Mouse (Mus musculus) cortical plate, adult 2 months (tissue): Measurements from ENCODE around the gene Rasgrp4. TPM values are rescaled to one million over a fixed set of nuclear protein-coding genes. Genes with fewer than 3 reads are reported as not detected.

ENCODE experiments used
- H3K27ac ChIP-seq: fragments of 200-500 bp; 2 replicates; pipeline ENCODE4 v1.5.1; 2012; ENCODE audit warnings: low read length, control low read depth, inconsistent platforms; ENCODE audit not compliant: insufficient read depth
- H3K4me1 ChIP-seq: fragments of 200-500 bp; 2 replicates; pipeline ENCODE4 v1.6.1; 2011; ENCODE audit warnings: low read length; ENCODE audit not compliant: control insufficient read depth, insufficient read depth
- H3K4me3 ChIP-seq: fragments of 200-500 bp; 2 replicates; pipeline ENCODE4 v1.5.1; 2011; ENCODE audit warnings: mild to moderate bottlenecking, low read length, control low read depth; ENCODE audit not compliant: insufficient read depth
- CTCF ChIP-seq: fragments of 200-500 bp; IDR thresholded peaks from 2 replicates; pipeline ENCODE4 v1.5.1; 2011; ENCODE audit warnings: mild to moderate bottlenecking, control low read depth, low read length; ENCODE audit not compliant: insufficient read depth; ENCODE audit errors: extremely low read depth
- POLR2A ChIP-seq: fragments of 200-500 bp; IDR thresholded peaks from 2 replicates; pipeline ENCODE4 v1.6.1; 2011; ENCODE audit warnings: mild to moderate bottlenecking, low read length, control low read depth; ENCODE audit not compliant: insufficient read depth; ENCODE audit errors: extremely low read depth
- polyA plus RNA-seq: library from polyadenylated mRNA; depleted of rRNA; stranded (reverse); fragments of >200 nt; gene quantifications from 2 replicates; pipeline ENCODE4 v1.2.3, GENCODE M21; 2012

Gene Rasgrp4
- polyA plus RNA-seq, 1 experiment, result 1.5 TPM

DNA sequence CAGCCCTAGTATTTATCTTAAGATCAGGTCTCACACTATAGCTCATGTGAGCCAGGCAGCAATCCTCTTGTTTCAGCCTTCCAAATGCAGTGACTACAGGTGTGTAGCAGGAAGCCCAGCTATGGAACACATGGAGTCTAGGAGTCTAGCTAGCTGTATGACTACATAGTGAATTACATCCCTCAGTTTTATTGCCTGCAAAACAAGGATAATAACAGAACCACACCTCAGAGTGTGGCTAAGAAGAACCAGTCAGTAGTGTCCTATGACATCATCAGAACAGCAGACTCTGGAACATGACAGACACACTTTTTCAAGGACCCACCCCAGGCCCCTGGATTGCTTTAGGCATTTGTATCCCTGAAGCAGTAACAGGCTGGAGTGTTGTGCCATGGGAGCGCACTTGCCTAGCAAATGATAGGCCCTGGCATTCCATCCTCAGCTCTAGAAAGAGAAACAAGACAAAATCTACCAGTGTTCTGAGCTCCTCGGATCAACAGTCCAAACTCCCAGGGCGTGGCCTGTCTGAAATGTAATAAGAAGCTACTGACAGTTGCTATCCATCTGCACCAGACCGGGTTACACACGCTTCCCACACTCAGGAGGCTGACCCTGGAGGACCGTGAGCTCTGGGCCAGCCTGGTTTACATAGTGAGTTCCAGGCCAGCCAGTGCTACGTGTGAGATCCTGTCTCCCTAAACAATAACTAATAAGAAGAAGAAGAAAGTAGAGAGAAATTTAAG is 12.1 kb downstream of the Rasgrp4 start:
- TF ChIP-seq POLR2A, result no peak
- TF ChIP-seq CTCF, result no peak
- Histone ChIP-seq H3K4me3 (no peak overlapping the region), H3K27ac (no peak overlapping the region), H3K4me1 (no peaks in the 10 kb centered on the region)

DNA sequence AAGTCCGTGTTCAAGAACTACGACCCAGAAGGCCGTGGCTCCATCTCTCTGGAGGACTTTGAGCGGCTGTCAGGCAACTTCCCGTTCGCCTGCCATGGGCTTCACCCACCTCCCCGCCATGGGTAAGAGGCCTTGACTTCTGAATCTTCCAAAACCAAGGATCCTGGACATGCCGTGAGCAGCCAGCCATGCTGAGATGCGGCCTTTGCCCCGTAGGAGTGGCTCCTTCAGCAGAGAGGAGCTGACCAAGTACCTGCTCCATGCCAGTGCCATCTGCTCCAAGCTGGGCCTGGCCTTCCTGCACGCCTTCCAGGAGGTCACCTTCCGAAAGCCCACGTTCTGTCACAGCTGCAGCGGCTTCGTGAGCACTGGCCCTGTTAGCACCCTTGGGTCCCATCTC is 14.1 kb downstream of the Rasgrp4 start:
- no peaks in the 10 kb centered on the region for H3K4me1 ChIP-seq
- TF ChIP-seq POLR2A (no peak), CTCF (no peak)
- no peak overlapping the region for H3K27ac ChIP-seq
- no peak overlapping the region for H3K4me3 ChIP-seq

DNA sequence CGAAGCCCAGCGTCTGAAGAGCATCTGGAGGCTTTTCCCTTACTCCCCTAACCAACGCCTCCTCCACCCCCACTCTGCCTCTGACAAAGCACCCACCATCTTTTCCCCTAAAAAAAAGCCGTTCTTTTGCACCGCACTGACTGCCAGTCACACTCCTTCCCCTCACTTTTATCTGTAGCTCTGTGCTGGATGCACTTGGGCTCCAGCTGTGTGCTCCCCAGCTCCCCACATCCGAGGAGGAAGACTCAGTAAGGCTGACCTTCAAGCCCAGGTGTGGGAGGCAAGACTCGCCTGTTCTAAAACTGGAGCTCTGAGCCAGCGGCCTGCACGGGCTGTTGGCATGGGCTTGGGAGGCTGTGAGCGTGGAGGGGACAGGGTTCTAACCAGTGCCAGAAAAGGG is 16.8 kb downstream of the Rasgrp4 start:
- Histone ChIP-seq H3K4me3 (no peak overlapping the region), H3K27ac (no peak overlapping the region), H3K4me1 (no peaks in the 10 kb centered on the region)
- no peak for TF ChIP-seq CTCF
- no peak for TF ChIP-seq POLR2A

DNA sequence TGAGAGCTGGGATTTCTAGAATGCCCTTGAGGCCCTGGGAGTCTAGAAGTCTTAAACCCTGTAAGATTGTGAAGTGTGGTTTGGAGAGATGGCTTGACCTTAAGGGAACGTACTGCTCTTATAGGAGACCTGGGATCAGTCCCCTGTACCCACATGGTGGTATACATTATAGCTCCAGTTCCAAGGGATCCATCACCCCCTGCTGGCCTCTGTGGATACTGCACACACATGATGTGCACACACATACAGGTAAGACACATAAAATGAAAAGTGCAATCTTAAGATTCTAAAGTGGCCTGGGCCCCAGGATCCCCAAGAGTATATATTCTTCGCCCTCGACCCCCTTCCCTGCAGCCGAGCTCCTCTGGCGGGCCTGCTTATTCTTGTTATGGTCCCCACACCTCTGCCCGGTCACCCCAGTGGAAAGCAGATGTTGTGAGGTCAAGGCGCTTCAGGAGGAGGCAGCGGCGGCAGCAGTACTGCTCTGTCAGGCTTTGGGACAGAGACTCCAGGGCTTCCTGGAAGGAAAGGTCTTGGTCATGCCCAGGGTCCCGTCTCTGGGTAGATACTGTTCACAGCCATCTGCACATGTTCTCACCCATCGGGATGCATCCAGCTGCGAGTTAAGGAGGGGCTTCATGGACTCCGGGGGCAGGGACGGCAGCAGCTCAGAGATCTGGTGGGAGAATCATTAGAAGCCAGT is 19.5 kb downstream of the Rasgrp4 start:
- H3K4me3 ChIP-seq, result no peak overlapping the region
- no peak overlapping the region for H3K27ac ChIP-seq
- no peak for TF ChIP-seq CTCF
- no peak for TF ChIP-seq POLR2A
- no peaks in the 10 kb centered on the region for H3K4me1 ChIP-seq

DNA sequence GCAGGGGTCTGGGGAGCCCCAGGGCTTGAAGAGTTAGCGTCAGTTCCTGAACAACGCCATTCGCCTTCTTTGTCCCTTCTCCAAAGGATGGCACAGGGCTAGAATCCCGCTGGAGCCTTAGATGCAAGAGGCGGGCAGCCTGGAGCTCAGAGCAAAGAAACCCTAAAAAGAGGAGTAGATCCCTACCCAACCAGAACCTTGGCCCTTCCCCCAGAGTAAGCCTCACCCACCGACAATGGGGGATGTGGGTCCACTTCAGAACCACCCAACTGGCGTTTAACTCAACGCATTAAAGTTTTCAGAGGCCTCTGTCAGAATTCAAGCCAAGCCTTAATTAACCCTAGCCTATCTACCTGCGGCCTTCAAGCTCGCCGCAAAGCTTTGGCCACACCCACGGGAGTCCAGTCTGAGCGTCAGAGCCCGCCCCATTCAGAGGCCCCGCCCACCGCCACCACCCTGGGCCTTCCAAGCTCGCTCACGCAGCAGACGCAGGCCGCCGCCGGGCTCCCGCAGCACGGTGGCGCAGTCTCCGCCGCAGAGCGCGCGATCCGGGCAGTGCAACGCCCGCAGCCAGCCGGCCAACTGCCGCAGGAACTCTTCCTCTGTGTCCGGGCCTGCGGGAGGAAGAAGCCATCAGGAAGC is 20.7 kb downstream of the Rasgrp4 start:
- TF ChIP-seq POLR2A, result peak; percentile 72
- TF ChIP-seq CTCF, result no peak

DNA sequence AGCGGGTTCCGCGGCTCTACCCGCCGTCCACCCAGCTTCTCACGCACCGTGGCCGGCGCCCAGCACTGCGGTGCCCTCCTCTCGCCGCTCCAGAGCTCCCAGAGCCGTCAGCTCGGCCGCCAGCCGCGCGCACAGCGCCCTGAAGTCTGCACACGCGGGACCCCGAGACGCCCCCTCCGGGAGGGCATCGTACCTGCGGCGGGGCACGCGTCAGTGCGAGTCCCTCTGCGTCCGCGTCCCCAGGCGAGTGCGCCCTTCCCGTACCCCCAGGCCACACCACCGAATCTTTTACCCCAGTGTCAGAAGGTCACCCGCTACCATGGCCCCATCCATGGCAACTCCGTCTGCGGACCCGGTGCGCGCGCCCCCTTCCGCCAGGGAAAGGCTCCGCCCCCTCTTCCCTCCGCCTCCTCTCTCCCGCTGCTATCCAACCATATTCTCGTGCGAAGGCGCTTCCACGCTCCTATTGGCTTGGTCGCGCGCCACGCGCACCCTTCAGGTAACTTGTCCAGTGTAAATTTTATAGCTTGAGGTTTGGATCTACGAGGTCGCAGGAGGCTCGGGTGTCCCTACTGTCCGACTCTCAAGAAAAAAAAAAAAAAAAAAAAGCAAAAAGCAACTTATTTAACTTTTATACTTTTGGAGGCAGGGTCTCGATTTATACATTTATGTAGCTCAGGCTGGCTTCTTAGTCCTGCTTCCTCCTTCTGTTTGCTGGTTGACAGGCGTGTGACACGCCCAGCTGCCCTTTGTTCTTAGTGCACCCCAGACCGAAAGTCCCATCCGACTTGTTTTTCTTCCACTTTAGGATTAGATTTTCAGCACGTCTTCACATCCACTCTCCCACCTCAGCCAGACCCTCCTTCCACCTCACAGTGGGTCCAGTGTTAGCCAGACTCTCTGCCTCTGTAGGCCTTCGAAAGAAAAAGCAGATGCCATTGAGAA is 21.5 kb downstream of the Rasgrp4 start, which contains the start of gene Fam98c:
Gene Fam98c, minus strand, starts transcription at position 397 of the 945 bp plus-strand sequence.
- TF ChIP-seq CTCF (no peak), POLR2A (peak; percentile 69; the same call in 1 of the 2 replicates)
- Histone ChIP-seq H3K4me3 (peak within 1 kb of the TSS; percentile 78), H3K4me1 (no peaks in the 10 kb centered on the region), H3K27ac (peak within 1 kb of the TSS; percentile 93)

More for the DNA sequence above, 20.7 kb downstream of the Rasgrp4 start:
- Histone ChIP-seq H3K27ac (peak overlapping the region; percentile 93), H3K4me1 (no peaks in the 10 kb centered on the region), H3K4me3 (peak overlapping the region; percentile 78)

DNA sequence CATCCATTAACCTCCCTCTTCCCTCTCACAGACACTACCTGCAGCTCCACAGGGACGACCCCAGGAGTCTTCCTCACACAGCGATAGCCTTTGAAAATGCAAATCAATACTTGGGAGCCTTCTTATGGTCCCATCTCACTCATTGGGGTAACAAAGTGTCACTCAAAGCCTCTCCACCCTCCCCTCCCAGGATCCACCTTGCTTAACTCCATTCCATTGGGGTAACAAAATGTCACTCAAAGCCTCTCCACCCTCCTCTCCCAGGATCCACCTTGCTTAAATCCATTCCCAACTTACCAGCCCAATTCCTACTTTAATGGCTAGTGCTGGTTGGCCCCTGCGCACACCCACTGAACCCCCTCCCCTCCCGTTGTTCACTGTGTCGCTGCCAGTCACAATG is 23.6 kb downstream of the Rasgrp4 start:
- no peak for TF ChIP-seq POLR2A
- TF ChIP-seq CTCF, result no peak
- no peak overlapping the region for H3K4me3 ChIP-seq

DNA sequence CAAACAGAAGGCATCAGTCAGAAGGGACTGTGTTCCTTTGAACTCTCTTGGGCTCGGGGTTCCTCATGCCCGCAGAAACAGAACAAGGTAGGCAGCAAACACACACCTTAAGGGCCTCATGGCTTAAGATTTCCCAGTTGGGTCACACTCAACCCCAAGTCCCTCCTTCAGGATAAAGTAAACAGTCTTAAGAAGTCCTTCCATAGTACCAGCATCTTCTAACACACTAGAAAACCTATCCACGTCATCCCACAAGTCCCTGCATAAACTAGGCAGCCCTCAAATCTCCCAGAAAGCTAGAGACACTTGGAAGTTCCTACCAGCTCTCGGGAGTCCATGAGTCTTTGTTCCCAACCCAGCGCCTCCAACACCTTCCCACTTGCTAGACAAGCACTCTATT is 27.6 kb downstream of the Rasgrp4 start:
- H3K4me3 ChIP-seq, result no peak overlapping the region
- no peak overlapping the region for H3K27ac ChIP-seq
- H3K4me1 ChIP-seq, result no peaks in the 10 kb centered on the region
- TF ChIP-seq CTCF (no peak), POLR2A (no peak)

More for the DNA sequence above, 23.6 kb downstream of the Rasgrp4 start:
- H3K4me1 ChIP-seq, result no peaks in the 10 kb centered on the region
- no peak overlapping the region for H3K27ac ChIP-seq
